Mouse (Mus musculus): ENCODE measurements around the gene Snx12. TPM values are rescaled to one million over a fixed set of nuclear protein-coding genes. Genes with fewer than 3 reads are reported as not detected.

Gene Snx12
- polyA plus RNA-seq, 1 experiment from 2014 or later, result 36.5 TPM

DNA sequence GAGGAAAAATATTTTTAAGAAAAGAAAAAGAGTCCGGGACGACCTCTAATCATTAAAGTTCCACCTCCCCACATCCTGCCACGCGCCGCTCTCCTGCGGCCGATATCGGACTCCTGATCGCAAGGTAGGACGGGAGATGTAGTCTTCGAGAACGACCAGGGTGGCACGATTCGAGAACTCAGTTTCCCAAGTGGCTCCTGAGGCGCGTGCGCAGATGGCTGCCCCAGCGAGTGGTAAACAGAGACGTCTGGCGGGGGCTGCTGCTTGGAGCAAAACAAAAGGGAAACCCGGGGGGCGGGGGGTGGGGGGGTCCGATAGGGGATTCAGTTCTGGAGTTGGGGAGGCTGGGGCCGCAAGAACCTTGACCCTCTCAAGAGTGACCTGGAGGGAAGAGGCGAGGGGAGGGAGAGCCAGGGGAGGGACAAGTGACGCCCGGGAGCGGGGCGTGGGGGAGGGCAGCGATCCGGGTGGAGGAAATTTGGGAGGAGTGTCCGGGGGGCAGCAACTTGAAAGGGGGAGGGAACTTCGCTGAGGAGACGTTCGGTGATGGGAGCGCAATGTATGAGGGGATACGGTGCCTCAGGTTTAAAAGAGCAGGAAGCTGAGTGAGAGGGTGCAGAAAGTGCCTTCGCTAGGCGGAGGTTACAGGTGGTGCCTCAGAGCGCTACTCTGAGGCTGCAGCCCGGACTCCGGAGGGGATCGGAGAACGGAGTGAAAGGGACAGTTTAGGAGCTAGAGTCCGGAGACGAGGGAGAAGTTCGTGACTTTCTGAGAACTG is 31.8 kb upstream of the Snx12 start, which contains the start of gene Foxo4:
TSS of gene Foxo4 (plus strand) at position 577 of the 778 bp plus-strand sequence.
- peak within 1 kb of the TSS; percentile 58 for H3K4me2 ChIP-seq (ENCODE audit: low read depth, low read length)
- H3K9me3 ChIP-seq (ENCODE audit: control insufficient read depth, low read length), result no peaks in the 10 kb centered on the region
- ATAC-seq (ENCODE audit: low read depth), result peak; percentile 93
- no peaks in the 10 kb centered on the region for H3K4me1 ChIP-seq (ENCODE audit: control insufficient read depth, insufficient read depth, low read length)
- peak within 1 kb of the TSS; percentile 41 for H3K9ac ChIP-seq (replicated peaks; ENCODE audit: low read depth, low read length)
- H3K4me3 ChIP-seq (ENCODE audit: low read depth, low read length), result peak within 1 kb of the TSS; percentile 43
- H3K36me3 ChIP-seq (ENCODE audit: control insufficient read depth, insufficient read depth, low read length), result no peaks in the 10 kb centered on the region
- no peaks in the 10 kb centered on the region for H3K27me3 ChIP-seq (ENCODE audit: control insufficient read depth, insufficient read depth, low read length)
- no peak within 1 kb of the TSS for H3K27ac ChIP-seq (ENCODE audit: low read depth, low read length)
- WGBS, result 17% methylated on average over 46 of the region's 47 CpGs

DNA sequence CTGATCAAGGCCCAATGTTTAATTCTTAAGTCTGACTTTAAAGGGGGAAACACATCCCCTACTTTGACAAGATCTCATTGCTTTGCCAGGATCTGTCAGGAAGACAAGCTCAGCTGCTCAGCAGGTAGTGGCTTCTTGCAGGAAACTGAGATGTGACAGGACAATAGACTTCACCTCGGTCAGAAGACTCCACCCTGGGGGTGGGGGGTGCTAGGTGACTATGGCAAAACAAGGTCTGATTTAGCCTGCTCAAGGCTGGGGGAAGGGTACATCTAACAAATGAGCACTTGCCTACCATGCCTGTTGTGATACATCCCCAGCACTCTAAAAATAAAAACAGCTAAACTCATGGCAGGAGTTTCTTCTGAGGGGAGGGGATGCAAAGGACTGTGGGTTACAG is 22.6 kb upstream of the Snx12 start:
- Histone ChIP-seq H3K27ac (ENCODE audit: low read depth, low read length) (no peak overlapping the region), H3K36me3 (ENCODE audit: control insufficient read depth, insufficient read depth, low read length) (no peaks in the 10 kb centered on the region), H3K4me2 (ENCODE audit: low read depth, low read length) (no peak overlapping the region), H3K27me3 (ENCODE audit: control insufficient read depth, insufficient read depth, low read length) (no peaks in the 10 kb centered on the region), H3K4me1 (ENCODE audit: control insufficient read depth, insufficient read depth, low read length) (no peaks in the 10 kb centered on the region), H3K9ac (replicated peaks; ENCODE audit: low read depth, low read length) (no peak overlapping the region), H3K4me3 (ENCODE audit: low read depth, low read length) (no peak overlapping the region), H3K9me3 (ENCODE audit: control insufficient read depth, low read length) (no peaks in the 10 kb centered on the region)
- WGBS, result 29% methylated on average over 1 of the region's 1 CpGs
- no peak for ATAC-seq (ENCODE audit: low read depth)

DNA sequence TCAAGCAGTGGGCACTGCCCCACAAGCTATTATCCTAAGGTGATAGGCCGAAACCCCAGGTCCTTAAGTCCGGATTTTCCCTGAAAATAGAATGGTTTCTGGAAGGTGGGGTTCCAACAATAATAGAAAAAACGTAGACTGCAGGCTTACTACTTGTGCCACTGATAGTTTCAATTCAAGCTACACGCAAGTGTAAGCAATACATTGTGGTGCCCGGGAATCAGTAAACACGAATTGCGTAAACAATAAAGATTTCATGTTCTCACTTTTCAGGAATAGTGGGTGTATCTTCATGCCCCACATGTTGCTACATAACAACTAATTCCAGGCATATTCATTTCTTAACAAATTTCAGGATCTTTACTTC is 416 bp upstream of the Snx12 start:
- Histone ChIP-seq H3K36me3 (ENCODE audit: control insufficient read depth, insufficient read depth, low read length) (no peaks in the 10 kb centered on the region), H3K27me3 (ENCODE audit: control insufficient read depth, insufficient read depth, low read length) (no peaks in the 10 kb centered on the region), H3K4me1 (ENCODE audit: control insufficient read depth, insufficient read depth, low read length) (no peaks in the 10 kb centered on the region), H3K27ac (ENCODE audit: low read depth, low read length) (peak overlapping the region; percentile 22; the same call in 1 of the 2 replicates), H3K9me3 (ENCODE audit: control insufficient read depth, low read length) (no peaks in the 10 kb centered on the region), H3K4me2 (ENCODE audit: low read depth, low read length) (peak overlapping the region; percentile 43), H3K9ac (replicated peaks; ENCODE audit: low read depth, low read length) (no peak overlapping the region), H3K4me3 (ENCODE audit: low read depth, low read length) (peak overlapping the region; percentile 49)
- ATAC-seq (ENCODE audit: low read depth), result no peak; the same call in 1 of the 2 replicates
- WGBS, result 33% methylated on average over 7 of the region's 7 CpGs

DNA sequence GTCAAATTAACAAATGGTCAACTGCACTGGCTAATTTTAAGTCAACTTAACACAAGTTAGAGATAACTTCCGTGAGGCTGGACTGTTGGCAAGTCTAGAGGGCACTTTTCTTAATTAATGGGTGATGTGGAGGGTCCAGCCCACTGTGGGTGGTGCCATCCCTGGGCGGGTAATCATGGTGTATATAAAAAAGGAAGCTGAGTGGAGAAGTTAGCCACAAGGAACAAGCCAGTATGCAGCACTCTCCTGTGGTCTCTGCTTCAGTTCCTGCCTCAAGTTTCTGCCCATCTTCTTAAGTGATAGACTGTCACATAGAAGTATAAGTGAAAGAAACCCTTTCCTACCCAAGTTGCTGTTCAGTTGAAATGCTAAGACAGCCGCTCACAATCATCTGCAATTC is 33.1 kb downstream of the Snx12 start:
- no peak overlapping the region for H3K9ac ChIP-seq (replicated peaks; ENCODE audit: low read depth, low read length)
- H3K4me3 ChIP-seq (ENCODE audit: low read depth, low read length), result no peak overlapping the region
- H3K4me2 ChIP-seq (ENCODE audit: low read depth, low read length), result no peak overlapping the region
- H3K27me3 ChIP-seq (ENCODE audit: control insufficient read depth, insufficient read depth, low read length), result no peaks in the 10 kb centered on the region
- H3K27ac ChIP-seq (ENCODE audit: low read depth, low read length), result no peak overlapping the region
- H3K9me3 ChIP-seq (ENCODE audit: control insufficient read depth, low read length), result no peaks in the 10 kb centered on the region
- no peaks in the 10 kb centered on the region for H3K4me1 ChIP-seq (ENCODE audit: control insufficient read depth, insufficient read depth, low read length)
- WGBS, result 81% methylated on average over 3 of the region's 3 CpGs
- no peak for ATAC-seq (ENCODE audit: low read depth)
- H3K36me3 ChIP-seq (ENCODE audit: control insufficient read depth, insufficient read depth, low read length), result no peaks in the 10 kb centered on the region

DNA sequence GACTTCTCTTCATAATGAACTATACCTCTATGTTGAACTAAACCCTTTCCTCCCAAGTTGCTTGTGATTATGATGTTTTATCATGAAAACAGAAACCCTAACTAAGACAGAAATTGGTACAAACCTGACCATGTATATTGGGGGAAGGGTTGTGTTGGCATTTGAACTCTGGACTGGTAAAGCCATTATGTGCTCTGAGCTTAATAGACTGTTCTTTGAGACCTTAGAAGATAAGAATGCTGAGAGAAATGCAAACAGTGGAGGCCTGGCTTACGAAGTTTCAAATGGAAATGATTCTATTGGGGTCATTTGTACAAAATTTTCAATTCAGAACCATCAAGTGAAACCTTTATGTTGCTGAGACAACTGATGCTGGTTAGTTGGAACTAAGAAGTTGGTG is 34.7 kb downstream of the Snx12 start:
- Histone ChIP-seq H3K27me3 (ENCODE audit: control insufficient read depth, insufficient read depth, low read length) (no peaks in the 10 kb centered on the region), H3K4me1 (ENCODE audit: control insufficient read depth, insufficient read depth, low read length) (no peaks in the 10 kb centered on the region), H3K9ac (replicated peaks; ENCODE audit: low read depth, low read length) (no peak overlapping the region), H3K36me3 (ENCODE audit: control insufficient read depth, insufficient read depth, low read length) (no peaks in the 10 kb centered on the region), H3K4me2 (ENCODE audit: low read depth, low read length) (no peak overlapping the region), H3K9me3 (ENCODE audit: control insufficient read depth, low read length) (no peaks in the 10 kb centered on the region), H3K4me3 (ENCODE audit: low read depth, low read length) (no peak overlapping the region), H3K27ac (ENCODE audit: low read depth, low read length) (no peak overlapping the region)
- 83% methylated on average over 1 of the region's 1 CpGs for WGBS
- no peak for ATAC-seq (ENCODE audit: low read depth)

DNA sequence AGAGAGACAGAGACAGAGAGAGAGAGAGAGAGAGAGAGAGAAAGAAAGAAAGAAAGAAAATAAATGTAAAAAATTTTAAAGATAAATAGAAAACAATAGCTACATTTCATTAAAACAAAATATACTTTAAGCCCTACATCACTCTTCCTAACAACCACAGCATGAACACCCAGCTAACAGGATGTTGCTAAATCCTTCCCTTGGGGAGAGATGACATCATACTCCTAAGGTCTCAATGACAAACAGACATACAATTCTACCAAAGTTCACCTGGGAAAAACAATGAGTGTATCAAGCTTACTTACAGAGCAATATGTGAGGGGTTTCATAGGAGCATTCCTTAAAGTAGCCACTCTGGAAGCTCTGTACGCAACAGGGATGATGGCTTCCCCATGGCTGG is 49.0 kb downstream of the Snx12 start:
- 89% methylated on average over 1 of the region's 1 CpGs for WGBS
- H3K4me2 ChIP-seq (ENCODE audit: low read depth, low read length), result no peak overlapping the region

DNA sequence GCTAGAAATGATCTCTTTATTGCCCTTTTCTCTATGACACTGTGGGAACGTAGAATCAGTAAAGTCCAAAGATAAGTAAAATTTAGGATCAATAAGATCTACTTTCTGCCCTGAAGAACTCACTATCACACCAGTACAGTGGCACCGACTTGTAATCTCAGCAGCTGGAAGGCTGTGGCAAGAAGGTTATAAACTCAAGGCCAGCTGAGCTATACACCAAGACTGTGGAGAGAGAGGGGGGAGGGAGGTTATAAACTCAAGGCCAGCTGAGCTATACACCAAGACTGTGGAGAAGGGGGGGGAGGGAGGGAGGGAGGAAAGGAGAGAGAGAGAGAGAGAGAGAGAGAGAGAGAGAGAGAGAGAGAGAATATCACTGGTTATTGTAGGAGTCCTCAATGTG is 53.9 kb downstream of the Snx12 start:
- Histone ChIP-seq H3K9me3 (ENCODE audit: control insufficient read depth, low read length) (no peaks in the 10 kb centered on the region), H3K27me3 (ENCODE audit: control insufficient read depth, insufficient read depth, low read length) (no peaks in the 10 kb centered on the region), H3K4me2 (ENCODE audit: low read depth, low read length) (no peak overlapping the region), H3K4me1 (ENCODE audit: control insufficient read depth, insufficient read depth, low read length) (no peaks in the 10 kb centered on the region), H3K27ac (ENCODE audit: low read depth, low read length) (no peak overlapping the region), H3K36me3 (ENCODE audit: control insufficient read depth, insufficient read depth, low read length) (no peaks in the 10 kb centered on the region), H3K4me3 (ENCODE audit: low read depth, low read length) (no peak overlapping the region), H3K9ac (replicated peaks; ENCODE audit: low read depth, low read length) (no peak overlapping the region)
- WGBS, result 50% methylated on average over 2 of the region's 2 CpGs
- no peak for ATAC-seq (ENCODE audit: low read depth)

More for the DNA sequence above, 49.0 kb downstream of the Snx12 start:
- Histone ChIP-seq H3K9me3 (ENCODE audit: control insufficient read depth, low read length) (no peaks in the 10 kb centered on the region), H3K9ac (replicated peaks; ENCODE audit: low read depth, low read length) (no peak overlapping the region), H3K27ac (ENCODE audit: low read depth, low read length) (no peak overlapping the region), H3K36me3 (ENCODE audit: control insufficient read depth, insufficient read depth, low read length) (no peaks in the 10 kb centered on the region), H3K4me1 (ENCODE audit: control insufficient read depth, insufficient read depth, low read length) (no peaks in the 10 kb centered on the region), H3K4me3 (ENCODE audit: low read depth, low read length) (no peak overlapping the region), H3K27me3 (ENCODE audit: control insufficient read depth, insufficient read depth, low read length) (no peaks in the 10 kb centered on the region)
- no peak for ATAC-seq (ENCODE audit: low read depth)

DNA sequence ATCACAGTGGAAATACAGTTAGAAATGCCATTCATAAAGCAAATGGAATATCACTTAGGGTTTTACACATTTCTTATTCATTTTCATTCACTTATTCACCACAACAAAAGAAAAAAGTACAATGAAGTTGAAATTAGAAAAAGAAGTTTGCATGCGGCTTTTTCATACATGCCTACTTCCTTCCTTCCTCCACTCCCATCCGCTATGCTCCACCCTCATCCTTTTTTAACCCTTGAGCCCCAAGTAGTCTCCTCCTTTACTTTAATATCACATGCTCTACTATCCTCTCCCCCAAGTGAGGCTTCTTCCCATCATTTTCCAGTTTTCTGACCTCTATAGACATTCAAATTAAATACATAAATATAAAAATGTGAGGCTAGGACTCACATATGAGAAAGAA is 58.6 kb downstream of the Snx12 start:
- H3K4me2 ChIP-seq (ENCODE audit: low read depth, low read length), result no peak overlapping the region
- H3K9me3 ChIP-seq (ENCODE audit: control insufficient read depth, low read length), result no peaks in the 10 kb centered on the region
- H3K9ac ChIP-seq (replicated peaks; ENCODE audit: low read depth, low read length), result no peak overlapping the region
- ATAC-seq (ENCODE audit: low read depth), result no peak
- H3K4me3 ChIP-seq (ENCODE audit: low read depth, low read length), result no peak overlapping the region
- no peaks in the 10 kb centered on the region for H3K36me3 ChIP-seq (ENCODE audit: control insufficient read depth, insufficient read depth, low read length)
- H3K27me3 ChIP-seq (ENCODE audit: control insufficient read depth, insufficient read depth, low read length), result no peaks in the 10 kb centered on the region
- H3K27ac ChIP-seq (ENCODE audit: low read depth, low read length), result no peak overlapping the region
- no peaks in the 10 kb centered on the region for H3K4me1 ChIP-seq (ENCODE audit: control insufficient read depth, insufficient read depth, low read length)
- WGBS, result 76% methylated on average over 2 of the region's 2 CpGs

DNA sequence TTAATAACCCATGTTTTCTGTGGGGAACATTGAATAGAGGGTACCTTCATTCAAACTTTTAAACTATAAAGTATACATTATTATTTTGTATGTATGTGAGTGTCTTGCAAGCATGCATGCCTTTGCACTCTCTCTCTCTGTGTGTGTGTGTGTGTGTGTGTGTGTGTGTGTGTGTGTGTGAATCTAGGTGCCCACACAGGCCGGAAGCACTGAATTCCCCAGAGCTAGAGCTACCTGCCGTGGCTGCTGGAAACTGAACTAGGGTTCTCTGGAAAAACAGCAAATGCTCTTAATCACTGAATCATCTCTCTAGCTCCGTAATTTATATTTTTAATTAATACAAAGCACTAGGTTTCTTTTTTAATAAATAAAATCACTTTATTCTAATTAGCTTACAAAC is 59.1 kb downstream of the Snx12 start:
- Histone ChIP-seq H3K27ac (ENCODE audit: low read depth, low read length) (no peak overlapping the region), H3K9me3 (ENCODE audit: control insufficient read depth, low read length) (no peaks in the 10 kb centered on the region), H3K36me3 (ENCODE audit: control insufficient read depth, insufficient read depth, low read length) (no peaks in the 10 kb centered on the region), H3K9ac (replicated peaks; ENCODE audit: low read depth, low read length) (no peak overlapping the region), H3K4me2 (ENCODE audit: low read depth, low read length) (no peak overlapping the region), H3K27me3 (ENCODE audit: control insufficient read depth, insufficient read depth, low read length) (no peaks in the 10 kb centered on the region), H3K4me1 (ENCODE audit: control insufficient read depth, insufficient read depth, low read length) (no peaks in the 10 kb centered on the region), H3K4me3 (ENCODE audit: low read depth, low read length) (no peak overlapping the region)
- no peak for ATAC-seq (ENCODE audit: low read depth)
- 89% methylated on average over 2 of the region's 3 CpGs for WGBS

Data from neural tube, embryonic 14.5 days (tissue).